Mouse (Mus musculus) neural tube, embryonic 12.5 days (tissue): ENCODE measurements around the gene 1110008L16Rik. TPM values are rescaled to one million over a fixed set of nuclear protein-coding genes. Genes with fewer than 3 reads are reported as not detected.
A peak's percentile ranks its signal among the peaks of the same experiment; 100 is the strongest.
"Not testable (repeated sequence)": the region's sequence is repeated elsewhere in the genome, so short reads cannot be mapped to it uniquely, and the experiment has no call there.

Source experiments
- ATAC-seq: fragments of 200-750 bp; cut with Nextera tagmentation; 2 replicates; pipeline ENCODE4 v1.8.0; 2017; ENCODE audit warnings: low read depth, mild to moderate bottlenecking, moderate TSS enrichment, moderate library complexity; ENCODE audit not compliant: low FRiP score
- H3K27ac ChIP-seq: fragments of 300-500 bp; sonication (generic); 2 replicates; pipeline ENCODE4 v1.5.1; 2016
- H3K27me3 ChIP-seq: fragments of 300-500 bp; sonication (generic); replicated peaks from 2 replicates; pipeline ENCODE4 v1.6.1; 2016; ENCODE audit warnings: mild to moderate bottlenecking
- H3K36me3 ChIP-seq: fragments of 300-500 bp; sonication (generic); 2 replicates; pipeline ENCODE4 v1.6.1; 2016; ENCODE audit warnings: mild to moderate bottlenecking
- H3K4me1 ChIP-seq: fragments of 300-500 bp; sonication (generic); 2 replicates; pipeline ENCODE4 v1.6.1; 2016
- H3K4me2 ChIP-seq: fragments of 300-500 bp; sonication (generic); replicated peaks from 2 replicates; pipeline ENCODE4 v1.6.1; 2016; ENCODE audit warnings: mild to moderate bottlenecking
- H3K4me3 ChIP-seq: fragments of 300-500 bp; sonication (generic); 2 replicates; pipeline ENCODE4 v1.5.1; 2016
- H3K9ac ChIP-seq: fragments of 300-500 bp; sonication (generic); 2 replicates; pipeline ENCODE4 v1.6.1; 2016; ENCODE audit warnings: mild to moderate bottlenecking
- H3K9me3 ChIP-seq: fragments of 300-500 bp; sonication (generic); 2 replicates; pipeline ENCODE4 v1.6.1; 2016; ENCODE audit warnings: mild to moderate bottlenecking
- WGBS: fragments of 180-500 bp; shearing (Covaris S2); methylation state at CpG from one replicate; pipeline ENCODE4 v1.1.7; 2016; 5-methylcytosine and 5-hydroxymethylcytosine counted together
- polyA plus RNA-seq: library from polyadenylated mRNA; unstranded; fragments of >200 nt; fragmentation: Nextera tagmentation; extraction: Ambion mirVana; gene quantifications from 2 replicates; pipeline ENCODE4 v1.2.1, GENCODE M21; 2016

Gene 1110008L16Rik
- polyA plus RNA-seq, 1 experiment from 2014 or later: 12.5 TPM

DNA sequence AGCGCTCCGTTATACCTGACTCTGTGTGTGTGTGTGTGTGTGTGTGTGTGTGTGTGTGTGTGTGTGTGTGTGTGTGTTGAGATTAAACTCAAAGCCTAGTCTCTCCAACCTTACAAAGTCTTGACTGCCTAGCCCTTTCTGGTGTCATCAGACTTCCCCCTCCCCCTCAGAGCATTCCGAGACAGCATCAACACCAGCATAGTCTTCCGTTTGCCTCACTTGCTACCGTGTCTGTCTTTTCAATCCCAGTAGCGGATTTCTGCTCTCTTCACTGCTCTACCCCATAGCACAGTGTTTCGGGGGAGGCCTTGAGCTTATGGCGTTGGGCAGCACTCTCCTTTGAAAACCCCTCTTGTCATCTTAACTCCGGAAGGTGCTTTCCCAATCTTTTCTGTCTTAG lies 87.1 kb downstream of the 1110008L16Rik start:
- ATAC-seq: no peak
- WGBS: 72% methylated on average over 9 of the region's 9 CpGs
- Histone ChIP-seq H3K36me3 (0 out of 2 replicates have a peak, but pooled peaks cover 7% of the 10 kb centered on the region), H3K27me3 (no peaks in the 10 kb centered on the region), H3K27ac (no peak overlapping the region), H3K9ac (no peak overlapping the region), H3K4me1 (0 out of 2 replicates have a peak, but pooled peaks cover 4% of the 10 kb centered on the region), H3K4me3 (no peak overlapping the region), H3K4me2 (no peak overlapping the region), H3K9me3 (no peaks in the 10 kb centered on the region)

GRCm38 (mm10) chr12:55387083-55387787 lies 87.9 kb downstream of the 1110008L16Rik start:
- 0 out of 2 replicates have a peak, but pooled peaks cover 4% of the 10 kb centered on the region for H3K36me3 ChIP-seq
- no peak overlapping the region for H3K4me3 ChIP-seq
- 0 out of 2 replicates have a peak, but pooled peaks cover 4% of the 10 kb centered on the region for H3K4me1 ChIP-seq
- ATAC-seq: no peak
- H3K9me3 ChIP-seq: no peaks in the 10 kb centered on the region
- 82% methylated on average over 7 of the region's 7 CpGs for WGBS
- no peak overlapping the region for H3K4me2 ChIP-seq
- no peaks in the 10 kb centered on the region for H3K27me3 ChIP-seq
- H3K27ac ChIP-seq: no peak overlapping the region
- H3K9ac ChIP-seq: no peak overlapping the region

GRCm38 (mm10) chr12:55387788-55388465 lies 88.5 kb downstream of the 1110008L16Rik start:
- Histone ChIP-seq H3K4me1 (0 out of 2 replicates have a peak, but pooled peaks cover 4% of the 10 kb centered on the region), H3K9ac (no peak overlapping the region), H3K4me2 (no peak overlapping the region), H3K27ac (no peak overlapping the region), H3K27me3 (no peaks in the 10 kb centered on the region), H3K36me3 (no peaks in the 10 kb centered on the region), H3K9me3 (no peaks in the 10 kb centered on the region), H3K4me3 (no peak overlapping the region)
- 65% methylated on average over 11 of the region's 11 CpGs for WGBS
- no peak for ATAC-seq

DNA sequence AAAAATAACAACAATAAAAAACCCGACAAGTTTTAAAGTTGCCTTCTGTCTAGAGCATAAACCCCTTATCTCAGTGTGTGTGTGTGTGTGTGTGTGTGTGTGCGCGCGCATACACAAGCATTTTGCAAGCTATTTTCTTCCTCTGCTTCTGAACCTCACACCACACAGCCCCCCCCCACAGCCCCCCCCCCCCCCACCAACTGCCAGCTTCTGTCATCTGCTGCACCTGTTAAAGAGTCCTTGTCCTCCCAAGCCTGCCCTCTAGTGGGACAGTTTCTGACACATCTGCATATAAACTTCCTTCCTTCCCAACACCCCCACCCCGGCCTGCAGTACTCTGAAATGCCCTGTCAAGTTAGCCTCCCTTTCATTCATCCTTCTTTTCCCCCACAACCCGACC lies 89.1 kb downstream of the 1110008L16Rik start:
- no peak for ATAC-seq

GRCm38 (mm10) chr12:55389132-55390081 lies 90.0 kb downstream of the 1110008L16Rik start:
- no peak overlapping the region for H3K4me3 ChIP-seq
- H3K4me2 ChIP-seq: no peak overlapping the region
- ATAC-seq: no peak
- H3K36me3 ChIP-seq: no peaks in the 10 kb centered on the region
- 83% methylated on average over 17 of the region's 17 CpGs for WGBS
- H3K9me3 ChIP-seq: no peaks in the 10 kb centered on the region
- no peak overlapping the region for H3K27ac ChIP-seq
- no peak overlapping the region for H3K9ac ChIP-seq
- H3K27me3 ChIP-seq: no peaks in the 10 kb centered on the region
- 0 out of 2 replicates have a peak, but pooled peaks cover 4% of the 10 kb centered on the region for H3K4me1 ChIP-seq

More for the DNA sequence above, 89.1 kb downstream of the 1110008L16Rik start:
- Histone ChIP-seq H3K27me3 (no peaks in the 10 kb centered on the region), H3K4me2 (no peak overlapping the region), H3K27ac (no peak overlapping the region), H3K4me1 (0 out of 2 replicates have a peak, but pooled peaks cover 4% of the 10 kb centered on the region), H3K4me3 (no peak overlapping the region), H3K36me3 (no peaks in the 10 kb centered on the region), H3K9ac (no peak overlapping the region), H3K9me3 (no peaks in the 10 kb centered on the region)
- 71% methylated on average over 6 of the region's 6 CpGs for WGBS

DNA sequence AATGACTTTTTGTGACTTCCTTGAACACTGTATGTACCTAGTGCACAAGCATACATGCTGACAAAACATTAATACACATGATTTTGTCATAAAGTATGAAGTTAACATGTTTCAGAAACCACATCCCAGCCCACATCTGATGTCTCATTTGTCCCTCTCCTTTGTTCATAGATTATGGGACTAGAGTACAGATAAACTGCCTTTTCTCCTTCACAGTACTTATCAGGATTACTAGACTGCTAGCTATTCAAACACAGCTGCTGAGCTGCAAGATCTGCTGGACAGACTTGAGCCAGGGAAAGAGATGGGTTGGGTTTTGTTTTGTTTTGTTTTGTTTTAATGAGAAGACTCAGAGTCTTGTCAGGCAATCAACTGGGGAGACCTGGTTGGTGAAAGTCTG lies 92.7 kb downstream of the 1110008L16Rik start:
- H3K4me2 ChIP-seq: no peak overlapping the region
- H3K4me3 ChIP-seq: no peak overlapping the region
- no peak overlapping the region for H3K9ac ChIP-seq
- no peak for ATAC-seq
- no peaks in the 10 kb centered on the region for H3K9me3 ChIP-seq
- 0 out of 2 replicates have a peak, but pooled peaks cover 4% of the 10 kb centered on the region for H3K4me1 ChIP-seq
- H3K27ac ChIP-seq: no peak overlapping the region
- H3K36me3 ChIP-seq: no peaks in the 10 kb centered on the region
- no peaks in the 10 kb centered on the region for H3K27me3 ChIP-seq

DNA sequence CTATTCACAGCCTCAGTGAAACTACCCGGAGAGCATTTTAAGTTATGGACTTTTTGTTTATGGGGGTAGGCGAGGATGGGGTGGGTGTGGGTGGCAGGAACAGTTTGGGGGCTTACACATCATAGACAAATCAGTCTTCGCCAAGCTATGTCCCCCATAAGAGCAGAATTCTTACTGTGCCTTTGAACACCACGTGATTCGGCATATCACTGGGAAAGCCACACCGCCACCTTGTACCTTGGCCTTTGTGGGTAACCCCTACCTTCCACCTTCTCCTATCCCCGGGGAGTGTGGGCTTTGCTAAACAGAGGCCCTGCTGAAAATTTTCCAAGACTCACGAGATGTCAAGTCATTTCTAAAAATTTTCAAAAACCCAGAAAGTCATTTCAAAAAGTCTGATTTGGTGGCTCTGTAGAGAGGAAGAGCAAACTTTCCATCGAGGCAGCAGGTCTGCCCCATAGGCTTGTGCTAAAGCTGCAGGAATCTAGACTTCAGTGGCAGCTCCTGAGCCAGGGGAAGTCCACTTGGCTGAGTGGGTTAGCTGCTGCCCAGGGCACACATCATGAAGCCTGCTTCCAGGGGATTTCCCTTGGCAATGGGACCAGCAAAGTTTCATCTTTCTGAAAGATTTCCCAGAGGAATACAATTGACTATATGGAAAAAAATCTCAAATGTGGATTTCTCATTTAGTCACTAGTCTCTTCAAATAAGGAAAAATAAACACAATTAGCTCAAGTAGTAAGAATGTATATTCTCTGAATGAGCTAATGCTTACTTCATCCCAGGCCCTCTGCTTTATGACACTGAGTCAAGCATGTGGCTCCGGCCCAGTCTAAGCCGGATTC lies 93.6 kb downstream of the 1110008L16Rik start:
- no peaks in the 10 kb centered on the region for H3K9me3 ChIP-seq
- WGBS: 89% methylated on average over 11 of the region's 11 CpGs
- no peak overlapping the region for H3K27ac ChIP-seq
- ATAC-seq: no peak
- H3K36me3 ChIP-seq: no peaks in the 10 kb centered on the region
- H3K9ac ChIP-seq: no peak overlapping the region
- no peak overlapping the region for H3K4me2 ChIP-seq
- H3K27me3 ChIP-seq: no peaks in the 10 kb centered on the region
- H3K4me3 ChIP-seq: no peak overlapping the region
- H3K4me1 ChIP-seq: no peaks in the 10 kb centered on the region

GRCm38 (mm10) chr12:55395601-55396000 lies 96.2 kb downstream of the 1110008L16Rik start:
- 92% methylated on average over 14 of the region's 14 CpGs for WGBS

DNA sequence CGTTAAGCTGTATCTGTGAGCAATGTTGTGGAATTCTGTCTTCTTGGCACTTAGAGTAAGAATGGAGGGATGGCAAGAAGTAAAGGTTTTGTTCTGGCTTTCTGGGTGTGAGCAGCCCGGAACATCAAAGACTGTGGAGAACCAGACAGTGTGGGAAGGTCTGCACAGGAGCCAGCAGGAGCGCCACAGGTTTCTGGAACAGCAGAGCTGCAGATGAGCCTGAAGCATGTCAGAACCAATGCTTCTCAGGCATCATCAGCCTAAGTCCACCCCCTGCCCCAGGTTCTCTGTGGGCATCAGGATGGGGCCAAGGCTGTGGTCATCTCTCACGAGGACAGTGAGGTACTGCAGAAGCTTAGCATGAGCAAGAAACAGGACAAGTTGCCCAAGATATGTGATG lies 97.2 kb downstream of the 1110008L16Rik start:
- WGBS: 93% methylated on average over 4 of the region's 4 CpGs
- Histone ChIP-seq H3K4me2 (no peak overlapping the region), H3K27me3 (no peaks in the 10 kb centered on the region), H3K36me3 (no peaks in the 10 kb centered on the region; the same call in 1 of the 2 replicates), H3K4me1 (peaks cover 10% of the 10 kb centered on the region), H3K9ac (no peak overlapping the region), H3K9me3 (no peaks in the 10 kb centered on the region), H3K27ac (no peak overlapping the region), H3K4me3 (no peak overlapping the region)
- no peak for ATAC-seq

More at GRCm38 (mm10) chr12:55395601-55396000, 96.2 kb downstream of the 1110008L16Rik start:
- not testable (repeated sequence) for ATAC-seq, H3K27ac ChIP-seq, H3K9ac ChIP-seq, H3K36me3 ChIP-seq, H3K4me2 ChIP-seq, H3K27me3 ChIP-seq, H3K9me3 ChIP-seq, H3K4me3 ChIP-seq
- peaks cover 10% of the 10 kb centered on the region for H3K4me1 ChIP-seq

DNA sequence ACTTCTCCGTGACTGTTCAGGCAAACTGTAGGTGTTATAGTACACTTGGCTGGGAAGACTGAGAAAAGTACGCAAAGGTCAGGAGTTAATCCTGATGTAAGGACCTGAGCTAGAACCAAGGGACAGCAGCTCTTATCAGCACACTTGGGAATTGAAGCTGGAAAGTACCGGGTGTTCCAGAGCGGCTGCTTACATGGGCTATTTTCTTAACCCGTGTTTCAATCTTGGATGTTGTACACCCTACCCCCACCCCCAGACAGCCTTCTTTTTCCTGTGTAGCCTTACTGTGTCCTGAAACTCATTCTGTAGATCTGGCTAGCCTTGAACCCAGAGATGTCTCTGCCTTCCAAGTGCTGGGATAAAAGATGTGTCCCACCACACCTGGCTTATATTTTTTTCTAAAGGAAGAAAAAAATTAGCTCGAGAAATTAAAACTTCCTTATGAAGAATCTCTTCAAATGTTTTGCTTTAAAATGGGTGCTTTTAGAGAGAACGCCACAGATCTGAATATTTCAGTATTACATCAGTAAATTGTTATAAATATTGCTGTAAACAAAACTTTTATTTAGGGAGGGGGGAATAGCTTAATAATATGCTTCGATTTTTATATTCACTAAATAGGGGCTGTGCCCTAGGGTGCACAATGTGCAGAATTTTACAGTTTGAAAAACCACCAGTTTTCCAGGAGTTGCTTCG lies 98.3 kb downstream of the 1110008L16Rik start:
- Histone ChIP-seq H3K4me1 (peaks cover 10% of the 10 kb centered on the region), H3K36me3 (no peaks in the 10 kb centered on the region; the same call in 1 of the 2 replicates), H3K9ac (peak overlapping the region; percentile 86), H3K27me3 (no peaks in the 10 kb centered on the region), H3K27ac (no peak overlapping the region), H3K4me3 (peak overlapping the region; percentile 72), H3K9me3 (no peaks in the 10 kb centered on the region), H3K4me2 (peak overlapping the region; percentile 78)
- WGBS: 74% methylated on average over 9 of the region's 9 CpGs
- ATAC-seq: no peak
